Mouse (Mus musculus): Measurements from ENCODE around the gene Cfap52. TPM values are rescaled to one million over a fixed set of nuclear protein-coding genes. Genes with fewer than 3 reads are reported as not detected.

Cfap52 gene
- polyA plus RNA-seq, 1 experiment: not detected

GRCm38 (mm10) chr11:67948229-67948628 lies 17.2 kb downstream of the Cfap52 start:
- DNase-seq (ENCODE audit: low read depth in 1 of 2, low spot score in 2 of 2): no peak
- H3K4me1 ChIP-seq (ENCODE audit: control insufficient read depth, insufficient read depth, insufficient read length): no peaks in the 10 kb centered on the region
- no peaks in the 10 kb centered on the region for H3K36me3 ChIP-seq (ENCODE audit: control insufficient read depth, insufficient read depth, low read length)
- no peak overlapping the region for H3K27ac ChIP-seq (ENCODE audit: insufficient read depth, low read length)
- peaks cover 1% of the 10 kb centered on the region; the same call in 1 of the 2 replicates for H3K27me3 ChIP-seq (ENCODE audit: control insufficient read depth, insufficient read depth, low read length)
- no peak for TF ChIP-seq CTCF (IDR thresholded peaks at IDR 0.05; ENCODE audit: extremely low read depth, insufficient read depth, insufficient read length, insufficient replicate concordance)
- no peak for TF ChIP-seq POLR2A (IDR thresholded peaks at IDR 0.05; ENCODE audit: low read depth, low read length)
- WGBS: 55% methylated on average over 3 of the region's 3 CpGs
- H3K4me3 ChIP-seq (ENCODE audit: extremely low read depth, insufficient read depth, insufficient read length): no peak overlapping the region

- TF ChIP-seq CTCF (IDR thresholded peaks at IDR 0.05; ENCODE audit: extremely low read depth, insufficient read depth, insufficient read length, insufficient replicate concordance) (no peak), POLR2A (IDR thresholded peaks at IDR 0.05; ENCODE audit: low read depth, low read length) (no peak)
- DNase-seq (ENCODE audit: low read depth in 1 of 2, low spot score in 2 of 2): no peak
- H3K4me1 ChIP-seq (ENCODE audit: control insufficient read depth, insufficient read depth, insufficient read length): no peaks in the 10 kb centered on the region
- H3K4me3 ChIP-seq (ENCODE audit: extremely low read depth, insufficient read depth, insufficient read length): no peak overlapping the region
- H3K36me3 ChIP-seq (ENCODE audit: control insufficient read depth, insufficient read depth, low read length): no peaks in the 10 kb centered on the region
- WGBS: 89% methylated on average over 3 of the region's 3 CpGs
- no peaks in the 10 kb centered on the region for H3K27me3 ChIP-seq (ENCODE audit: control insufficient read depth, insufficient read depth, low read length)
- H3K27ac ChIP-seq (ENCODE audit: insufficient read depth, low read length): no peak overlapping the region
Observed at GRCm38 (mm10) chr11:67932156-67932555, 33.3 kb downstream of the Cfap52 start.

DNA sequence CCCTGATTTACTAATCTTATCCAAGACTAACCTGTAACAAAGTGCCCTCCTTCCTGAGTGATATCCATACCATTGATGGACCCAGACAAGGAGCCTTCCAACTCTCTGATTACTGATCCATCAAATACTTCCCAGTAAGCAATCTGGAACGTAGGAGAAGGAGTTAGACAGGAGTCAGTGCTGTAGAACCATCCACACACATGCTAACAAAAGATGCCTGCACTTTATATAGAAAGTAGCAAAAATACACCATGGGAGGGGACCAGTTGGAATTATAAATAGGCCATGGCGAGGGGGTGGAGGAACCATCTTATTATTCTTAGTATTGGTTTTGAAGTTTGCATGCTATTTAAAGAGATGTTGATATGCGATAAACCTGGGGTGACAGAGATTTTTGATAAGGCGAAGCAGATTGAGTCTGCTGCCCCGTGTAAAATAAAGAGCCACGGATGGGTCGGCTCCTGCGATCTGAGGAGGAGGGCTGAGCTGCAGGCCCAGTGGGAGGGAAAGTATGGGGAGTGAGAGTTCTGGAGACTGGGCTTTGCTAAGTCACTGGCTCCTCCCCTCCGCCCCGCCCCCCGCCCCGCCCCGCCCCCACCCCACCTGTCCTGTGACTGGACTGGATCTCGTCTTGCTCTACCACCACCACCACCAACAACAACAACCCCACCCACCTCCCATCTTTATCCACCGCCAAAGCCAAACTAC lies 38.9 kb downstream of the Cfap52 start:
- DNase-seq (ENCODE audit: low read depth in 1 of 2, low spot score in 2 of 2): no peak
- peaks cover 12% of the 10 kb centered on the region for H3K27me3 ChIP-seq (ENCODE audit: control insufficient read depth, insufficient read depth, low read length)
- peaks cover 8% of the 10 kb centered on the region; the same call in 1 of the 2 replicates for H3K4me1 ChIP-seq (ENCODE audit: control insufficient read depth, insufficient read depth, insufficient read length)
- no peak for TF ChIP-seq CTCF (IDR thresholded peaks at IDR 0.05; ENCODE audit: extremely low read depth, insufficient read depth, insufficient read length, insufficient replicate concordance)
- H3K27ac ChIP-seq (ENCODE audit: insufficient read depth, low read length): no peak overlapping the region
- H3K36me3 ChIP-seq (ENCODE audit: control insufficient read depth, insufficient read depth, low read length): no peaks in the 10 kb centered on the region
- 31% methylated on average over 14 of the region's 15 CpGs for WGBS
- H3K4me3 ChIP-seq (ENCODE audit: extremely low read depth, insufficient read depth, insufficient read length): no peak overlapping the region

DNA sequence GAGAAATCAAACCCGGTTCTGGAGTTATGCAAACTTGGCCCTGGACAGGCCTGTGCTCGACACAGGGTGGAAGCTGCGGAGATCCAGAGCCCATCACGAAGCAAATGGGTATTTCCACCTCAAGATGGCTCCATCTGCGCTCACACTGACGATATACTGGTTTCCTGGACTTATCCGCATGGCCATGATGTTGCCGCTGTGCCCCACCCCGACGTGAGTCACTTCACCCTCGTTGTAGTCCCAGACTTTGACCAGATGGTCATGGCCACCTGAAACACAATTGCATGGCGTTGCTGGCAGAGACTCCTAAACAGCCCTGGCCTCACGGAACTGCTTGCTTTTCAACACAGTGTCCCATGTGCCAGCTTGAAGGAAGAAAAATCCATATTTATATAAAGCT lies 40.5 kb downstream of the Cfap52 start:
- DNase-seq (ENCODE audit: low read depth in 1 of 2, low spot score in 2 of 2): no peak
- peaks cover 15% of the 10 kb centered on the region for H3K27me3 ChIP-seq (ENCODE audit: control insufficient read depth, insufficient read depth, low read length)
- no peak overlapping the region for H3K4me3 ChIP-seq (ENCODE audit: extremely low read depth, insufficient read depth, insufficient read length)
- peaks cover 11% of the 10 kb centered on the region; the same call in 1 of the 2 replicates for H3K4me1 ChIP-seq (ENCODE audit: control insufficient read depth, insufficient read depth, insufficient read length)
- TF ChIP-seq POLR2A (IDR thresholded peaks at IDR 0.05; ENCODE audit: low read depth, low read length) (no peak), CTCF (IDR thresholded peaks at IDR 0.05; ENCODE audit: extremely low read depth, insufficient read depth, insufficient read length, insufficient replicate concordance) (no peak)
- no peak overlapping the region for H3K27ac ChIP-seq (ENCODE audit: insufficient read depth, low read length)
- H3K36me3 ChIP-seq (ENCODE audit: control insufficient read depth, insufficient read depth, low read length): no peaks in the 10 kb centered on the region
- 91% methylated on average over 13 of the region's 13 CpGs for WGBS

DNA sequence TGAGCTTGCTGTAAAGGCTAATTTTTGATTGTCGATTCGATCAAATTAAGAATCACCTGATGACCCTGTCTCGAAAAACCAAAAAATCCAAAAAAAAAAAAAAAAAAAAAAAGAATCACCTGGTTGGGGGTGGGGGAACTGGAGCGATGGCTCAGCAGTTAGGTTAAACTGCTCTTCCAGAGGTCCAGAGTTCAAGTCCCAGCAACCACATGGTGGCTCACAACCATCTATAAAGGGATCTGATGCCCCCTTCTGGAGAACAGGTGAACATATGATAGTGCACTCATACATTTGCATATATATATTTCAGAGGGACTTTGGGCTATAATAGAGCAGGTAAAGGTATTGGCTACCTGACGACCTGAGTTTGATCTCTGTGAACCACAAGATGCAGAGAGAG lies 41.7 kb downstream of the Cfap52 start:
- TF ChIP-seq CTCF (IDR thresholded peaks at IDR 0.05; ENCODE audit: extremely low read depth, insufficient read depth, insufficient read length, insufficient replicate concordance): no peak
- no peak for TF ChIP-seq POLR2A (IDR thresholded peaks at IDR 0.05; ENCODE audit: low read depth, low read length)
- peaks cover 15% of the 10 kb centered on the region for H3K27me3 ChIP-seq (ENCODE audit: control insufficient read depth, insufficient read depth, low read length)
- 89% methylated on average over 5 of the region's 5 CpGs for WGBS
- no peak overlapping the region for H3K4me3 ChIP-seq (ENCODE audit: extremely low read depth, insufficient read depth, insufficient read length)
- no peaks in the 10 kb centered on the region for H3K36me3 ChIP-seq (ENCODE audit: control insufficient read depth, insufficient read depth, low read length)
- no peak for DNase-seq (ENCODE audit: low read depth in 1 of 2, low spot score in 2 of 2)
- no peak overlapping the region for H3K27ac ChIP-seq (ENCODE audit: insufficient read depth, low read length)
- H3K4me1 ChIP-seq (ENCODE audit: control insufficient read depth, insufficient read depth, insufficient read length): peaks cover 11% of the 10 kb centered on the region; the same call in 1 of the 2 replicates

GRCm38 (mm10) chr11:67922755-67923125 lies 42.7 kb downstream of the Cfap52 start:
- 1% methylated on average over 12 of the region's 12 CpGs for WGBS
- peaks cover 15% of the 10 kb centered on the region for H3K27me3 ChIP-seq (ENCODE audit: control insufficient read depth, insufficient read depth, low read length)

More at GRCm38 (mm10) chr11:67922755-67923125, 42.7 kb downstream of the Cfap52 start:
- Histone ChIP-seq H3K4me3 (ENCODE audit: extremely low read depth, insufficient read depth, insufficient read length) (peak overlapping the region; percentile 34), H3K4me1 (ENCODE audit: control insufficient read depth, insufficient read depth, insufficient read length) (peaks cover 11% of the 10 kb centered on the region; the same call in 1 of the 2 replicates), H3K36me3 (ENCODE audit: control insufficient read depth, insufficient read depth, low read length) (no peaks in the 10 kb centered on the region), H3K27ac (ENCODE audit: insufficient read depth, low read length) (no peak overlapping the region)
- peak in 1 of 2 experiments; percentile 23 for DNase-seq (ENCODE audit: low read depth in 1 of 2, low spot score in 2 of 2)
- TF ChIP-seq CTCF (IDR thresholded peaks at IDR 0.05; ENCODE audit: extremely low read depth, insufficient read depth, insufficient read length, insufficient replicate concordance) (no peak), POLR2A (IDR thresholded peaks at IDR 0.05; ENCODE audit: low read depth, low read length) (no peak)

Measured in spleen, adult 2 months (tissue).